Mouse (Mus musculus) WW6 (cell line): ENCODE results near the gene Setd7.

Experiments used
- DNase-seq: peaks from one replicate; pipeline ENCODE4 v3.0.0-alpha.2; 2013; ENCODE audit warnings: low read depth, low spot score

Setd7 gene

GRCm38 (mm10) chr3:51517878-51518762, 42.6 kb downstream of the Setd7 start:
- no peak for DNase-seq

GRCm38 (mm10) chr3:51517467-51517866, 43.2 kb downstream of the Setd7 start:
- DNase-seq = no peak

- no peak for DNase-seq
These were observed 48.7 kb downstream of the Setd7 start for GRCm38 (mm10) chr3:51511983-51512382.

- DNase-seq = peak; percentile 46
These were observed 49.8 kb downstream of the Setd7 start for GRCm38 (mm10) chr3:51510903-51511302.

- no peak for DNase-seq
These were observed 55.2 kb downstream of the Setd7 start for GRCm38 (mm10) chr3:51505465-51505864.

- no peak for DNase-seq
These were observed 56.2 kb downstream of the Setd7 start for GRCm38 (mm10) chr3:51504385-51504952.

- no peak for DNase-seq
These were observed 60.8 kb downstream of the Setd7 start for GRCm38 (mm10) chr3:51499876-51500275.

- no peak for DNase-seq
These were observed 62.0 kb downstream of the Setd7 start for GRCm38 (mm10) chr3:51498659-51499058.

- DNase-seq = no peak
These were observed 62.7 kb downstream of the Setd7 start for GRCm38 (mm10) chr3:51497978-51498377.

- no peak for DNase-seq
These were observed 65.0 kb downstream of the Setd7 start for GRCm38 (mm10) chr3:51495646-51496045.

- no peak for DNase-seq
These were observed 66.2 kb downstream of the Setd7 start for GRCm38 (mm10) chr3:51494466-51494865.

- DNase-seq = no peak
These were observed 67.3 kb downstream of the Setd7 start for GRCm38 (mm10) chr3:51493272-51493838.

- DNase-seq = no peak
These were observed 70.5 kb downstream of the Setd7 start for GRCm38 (mm10) chr3:51490088-51490753.

- DNase-seq = no peak
These were observed 74.0 kb downstream of the Setd7 start for GRCm38 (mm10) chr3:51486491-51487195.

- no peak for DNase-seq
These were observed 75.3 kb downstream of the Setd7 start for GRCm38 (mm10) chr3:51485347-51485746.

- DNase-seq = peak; percentile 14
These were observed 76.3 kb downstream of the Setd7 start for GRCm38 (mm10) chr3:51484370-51484769.

- DNase-seq = peak; percentile 91
These were observed 76.8 kb downstream of the Setd7 start, which contains the start of gene Rab33b for GRCm38 (mm10) chr3:51483741-51484359. Rab33b (plus strand) TSS chr3:51483920.

GRCm38 (mm10) chr3:51482781-51483180, 77.9 kb downstream of the Setd7 start:
- DNase-seq = no peak

GRCm38 (mm10) chr3:51481881-51482280, 78.8 kb downstream of the Setd7 start:
- no peak for DNase-seq

GRCm38 (mm10) chr3:51481059-51481458, 79.6 kb downstream of the Setd7 start:
- no peak for DNase-seq

- no peak for DNase-seq
These were observed 80.8 kb downstream of the Setd7 start for GRCm38 (mm10) chr3:51479893-51480292.
